Mouse (Mus musculus): ENCODE measurements around the gene Map3k12. TPM values are rescaled to one million over a fixed set of nuclear protein-coding genes. Genes with fewer than 3 reads are reported as not detected.

Map3k12 gene
- polyA plus RNA-seq, 1 experiment from 2014 or later: 1.5 TPM

- H3K27ac ChIP-seq (replicated peaks): no peak overlapping the region
- 78% methylated on average over 7 of the region's 7 CpGs for WGBS (ENCODE audit: insufficient replicate concordance)
- H3K4me1 ChIP-seq (replicated peaks): no peaks in the 10 kb centered on the region
- no peaks in the 10 kb centered on the region for H3K27me3 ChIP-seq
- H3K4me2 ChIP-seq: no peak overlapping the region
- H3K4me3 ChIP-seq (replicated peaks): no peak overlapping the region
- peaks cover 66% of the 10 kb centered on the region for H3K36me3 ChIP-seq (replicated peaks)
- no peaks in the 10 kb centered on the region for H3K9me3 ChIP-seq (replicated peaks)
- ATAC-seq (ENCODE audit: insufficient read depth): no peak
- no peak overlapping the region for H3K9ac ChIP-seq
These were observed 17.1 kb upstream of the Map3k12 start for GRCm38 (mm10) chr15:102533926-102534325.

GRCm38 (mm10) chr15:102532106-102532900 lies 15.4 kb upstream of the Map3k12 start:
- peaks cover 77% of the 10 kb centered on the region for H3K36me3 ChIP-seq (replicated peaks)

GRCm38 (mm10) chr15:102531586-102531985 lies 14.7 kb upstream of the Map3k12 start:
- peaks cover 72% of the 10 kb centered on the region for H3K36me3 ChIP-seq (replicated peaks)
- H3K4me3 ChIP-seq (replicated peaks): no peak overlapping the region
- H3K9me3 ChIP-seq (replicated peaks): no peaks in the 10 kb centered on the region
- no peak overlapping the region for H3K9ac ChIP-seq
- no peaks in the 10 kb centered on the region for H3K27me3 ChIP-seq
- 81% methylated on average over 4 of the region's 4 CpGs for WGBS (ENCODE audit: insufficient replicate concordance)
- H3K4me2 ChIP-seq: no peak overlapping the region
- no peaks in the 10 kb centered on the region for H3K4me1 ChIP-seq (replicated peaks)
- no peak for ATAC-seq (ENCODE audit: insufficient read depth)
- H3K27ac ChIP-seq (replicated peaks): no peak overlapping the region

More at GRCm38 (mm10) chr15:102532106-102532900, 15.4 kb upstream of the Map3k12 start:
- Histone ChIP-seq H3K4me1 (replicated peaks) (no peaks in the 10 kb centered on the region), H3K9me3 (replicated peaks) (no peaks in the 10 kb centered on the region), H3K4me2 (no peak overlapping the region), H3K27ac (replicated peaks) (no peak overlapping the region), H3K4me3 (replicated peaks) (no peak overlapping the region), H3K9ac (no peak overlapping the region), H3K27me3 (no peaks in the 10 kb centered on the region)
- ATAC-seq (ENCODE audit: insufficient read depth): no peak
- WGBS (ENCODE audit: insufficient replicate concordance): 89% methylated on average over 3 of the region's 3 CpGs

GRCm38 (mm10) chr15:102530566-102530965 lies 13.7 kb upstream of the Map3k12 start:
- ATAC-seq (ENCODE audit: insufficient read depth): no peak
- no peaks in the 10 kb centered on the region for H3K9me3 ChIP-seq (replicated peaks)
- no peak overlapping the region for H3K4me2 ChIP-seq
- H3K27me3 ChIP-seq: no peaks in the 10 kb centered on the region
- no peak overlapping the region for H3K9ac ChIP-seq
- 65% methylated on average over 4 of the region's 4 CpGs for WGBS (ENCODE audit: insufficient replicate concordance)
- no peaks in the 10 kb centered on the region for H3K4me1 ChIP-seq (replicated peaks)
- peaks cover 62% of the 10 kb centered on the region for H3K36me3 ChIP-seq (replicated peaks)
- no peak overlapping the region for H3K27ac ChIP-seq (replicated peaks)
- H3K4me3 ChIP-seq (replicated peaks): no peak overlapping the region

GRCm38 (mm10) chr15:102528396-102528795 lies 11.5 kb upstream of the Map3k12 start:
- Histone ChIP-seq H3K27me3 (no peaks in the 10 kb centered on the region), H3K9ac (no peak overlapping the region), H3K4me1 (replicated peaks) (no peaks in the 10 kb centered on the region), H3K4me3 (replicated peaks) (no peak overlapping the region), H3K36me3 (replicated peaks) (peaks cover 65% of the 10 kb centered on the region), H3K9me3 (replicated peaks) (no peaks in the 10 kb centered on the region), H3K4me2 (no peak overlapping the region), H3K27ac (replicated peaks) (no peak overlapping the region)
- WGBS (ENCODE audit: insufficient replicate concordance): 72% methylated on average over 1 of the region's 1 CpGs
- no peak for ATAC-seq (ENCODE audit: insufficient read depth)

- no peak for ATAC-seq (ENCODE audit: insufficient read depth)
- peaks cover 61% of the 10 kb centered on the region for H3K36me3 ChIP-seq (replicated peaks)
- no peak overlapping the region for H3K4me2 ChIP-seq
These were observed 11.1 kb upstream of the Map3k12 start for GRCm38 (mm10) chr15:102527936-102528335.

GRCm38 (mm10) chr15:102526111-102527002 lies 9.5 kb upstream of the Map3k12 start:
- 66% methylated on average over 6 of the region's 6 CpGs for WGBS (ENCODE audit: insufficient replicate concordance)
- H3K36me3 ChIP-seq (replicated peaks): peaks cover 65% of the 10 kb centered on the region

More at GRCm38 (mm10) chr15:102527936-102528335, 11.1 kb upstream of the Map3k12 start:
- no peak overlapping the region for H3K4me3 ChIP-seq (replicated peaks)
- no peaks in the 10 kb centered on the region for H3K4me1 ChIP-seq (replicated peaks)
- H3K9ac ChIP-seq: no peak overlapping the region
- H3K27ac ChIP-seq (replicated peaks): no peak overlapping the region
- WGBS (ENCODE audit: insufficient replicate concordance): 62% methylated on average over 3 of the region's 3 CpGs
- H3K27me3 ChIP-seq: no peaks in the 10 kb centered on the region
- H3K9me3 ChIP-seq (replicated peaks): no peaks in the 10 kb centered on the region

GRCm38 (mm10) chr15:102524892-102525485 lies 8.1 kb upstream of the Map3k12 start, which contains the start of gene Npff:
Gene Npff (minus strand): TSS chr15:102524942.
- Histone ChIP-seq H3K27ac (replicated peaks) (no peak within 1 kb of the TSS), H3K36me3 (replicated peaks) (peaks cover 62% of the 10 kb centered on the region), H3K27me3 (no peaks in the 10 kb centered on the region), H3K9ac (no peak within 1 kb of the TSS), H3K4me2 (no peak within 1 kb of the TSS), H3K4me1 (replicated peaks) (peaks cover 16% of the 10 kb centered on the region), H3K4me3 (replicated peaks) (no peak within 1 kb of the TSS), H3K9me3 (replicated peaks) (no peaks in the 10 kb centered on the region)
- WGBS (ENCODE audit: insufficient replicate concordance): 2% methylated on average over 3 of the region's 3 CpGs
- ATAC-seq (ENCODE audit: insufficient read depth): no peak

More at GRCm38 (mm10) chr15:102526111-102527002, 9.5 kb upstream of the Map3k12 start:
- Histone ChIP-seq H3K4me3 (replicated peaks) (no peak overlapping the region), H3K27me3 (no peaks in the 10 kb centered on the region), H3K9me3 (replicated peaks) (no peaks in the 10 kb centered on the region), H3K4me1 (replicated peaks) (peaks cover 3% of the 10 kb centered on the region), H3K9ac (no peak overlapping the region), H3K4me2 (no peak overlapping the region), H3K27ac (replicated peaks) (no peak overlapping the region)
- ATAC-seq (ENCODE audit: insufficient read depth): no peak

- WGBS (ENCODE audit: insufficient replicate concordance): 62% methylated on average over 4 of the region's 4 CpGs
These were observed 4.6 kb upstream of the Map3k12 start for GRCm38 (mm10) chr15:102521480-102521879.

GRCm38 (mm10) chr15:102520416-102520815 lies 3.6 kb upstream of the Map3k12 start:
- Histone ChIP-seq H3K27me3 (peaks cover 13% of the 10 kb centered on the region), H3K27ac (replicated peaks) (peak overlapping the region; percentile 38; the same call in 1 of the 2 replicates), H3K4me2 (peak overlapping the region; percentile 100), H3K9ac (peak overlapping the region; percentile 94; the same call in 1 of the 2 replicates), H3K4me3 (replicated peaks) (no peak overlapping the region), H3K4me1 (replicated peaks) (peaks cover 49% of the 10 kb centered on the region), H3K9me3 (replicated peaks) (no peaks in the 10 kb centered on the region), H3K36me3 (replicated peaks) (peaks cover 37% of the 10 kb centered on the region)
- no peak for ATAC-seq (ENCODE audit: insufficient read depth)
- WGBS (ENCODE audit: insufficient replicate concordance): 26% methylated on average over 4 of the region's 4 CpGs

More at GRCm38 (mm10) chr15:102521480-102521879, 4.6 kb upstream of the Map3k12 start:
- Histone ChIP-seq H3K36me3 (replicated peaks) (peaks cover 37% of the 10 kb centered on the region), H3K4me2 (no peak overlapping the region), H3K27ac (replicated peaks) (no peak overlapping the region), H3K9ac (no peak overlapping the region; the same call in 1 of the 2 replicates), H3K4me3 (replicated peaks) (no peak overlapping the region), H3K9me3 (replicated peaks) (no peaks in the 10 kb centered on the region), H3K27me3 (peaks cover 3% of the 10 kb centered on the region; the same call in 1 of the 2 replicates), H3K4me1 (replicated peaks) (peaks cover 42% of the 10 kb centered on the region)
- ATAC-seq (ENCODE audit: insufficient read depth): no peak

Measured in liver, embryonic 15.5 days (tissue).